9 mouse cellular contexts compared by ENCODE assay signal in genomic region chr13:89384598-89385145, GRCm38 (mm10).
DNase-seq lines count a peak whose midpoint lies in the region; ATAC-seq and TF ChIP-seq lines count a peak whose summit lies in the region.
"Had no signal": no experiment of that assay in that cellular context is flagged by ENCODE, and none has a peak within 500 bp of the region (broad histone marks: within the 10 kb centered on the region; RNA-seq: fewer than 3 reads in every experiment).

No protein-coding gene starts in this region.

- WGBS in neural tube, embryonic 13.5 days: 69% methylated on average over 11 of the region's 11 CpGs
- 73% methylated on average over 11 of the region's 11 CpGs for WGBS in neural tube, embryonic 15.5 days
- WGBS in embryonic facial prominence, embryonic 14.5 days: 67% methylated on average over 11 of the region's 11 CpGs
- WGBS in midbrain, embryonic 15.5 days: 84% methylated on average over 11 of the region's 11 CpGs

- no peak overlapping the region for H3K27ac ChIP-seq in gastrocnemius, adult 2 months
- no peak overlapping the region for H3K27ac ChIP-seq in neural tube, embryonic 13.5 days (replicated peaks)
- H3K27ac ChIP-seq in neural tube, embryonic 15.5 days (replicated peaks): no peak overlapping the region
- H3K27ac ChIP-seq in embryonic facial prominence, embryonic 14.5 days (replicated peaks; ENCODE audit: low read depth, low read length): no peak overlapping the region
- no peak overlapping the region for H3K27ac ChIP-seq in midbrain, embryonic 15.5 days

- H3K4me3 ChIP-seq in gastrocnemius, adult 2 months: peak overlapping the region; percentile 13; the same call in 1 of the 2 replicates
- no peak overlapping the region for H3K4me3 ChIP-seq in neural tube, embryonic 13.5 days
- no peak overlapping the region for H3K4me3 ChIP-seq in neural tube, embryonic 15.5 days (replicated peaks)
- no peak overlapping the region for H3K4me3 ChIP-seq in embryonic facial prominence, embryonic 14.5 days (ENCODE audit: low read depth, low read length)
- no peak overlapping the region for H3K4me3 ChIP-seq in midbrain, embryonic 15.5 days

- no peaks in the 10 kb centered on the region for H3K4me1 ChIP-seq in neural tube, embryonic 13.5 days (replicated peaks)
- no peaks in the 10 kb centered on the region for H3K4me1 ChIP-seq in neural tube, embryonic 15.5 days
- no peaks in the 10 kb centered on the region for H3K4me1 ChIP-seq in embryonic facial prominence, embryonic 14.5 days (ENCODE audit: control insufficient read depth, insufficient read depth, low read length)
- H3K4me1 ChIP-seq in midbrain, embryonic 15.5 days: no peaks in the 10 kb centered on the region

- H3K9ac ChIP-seq in neural tube, embryonic 13.5 days: no peak overlapping the region
- no peak overlapping the region for H3K9ac ChIP-seq in neural tube, embryonic 15.5 days (replicated peaks)
- H3K9ac ChIP-seq in embryonic facial prominence, embryonic 14.5 days (ENCODE audit: low read depth, low read length): no peak overlapping the region
- no peak overlapping the region for H3K9ac ChIP-seq in midbrain, embryonic 15.5 days

- peak; percentile 71 for ATAC-seq in neural tube, embryonic 13.5 days (ENCODE audit: low read depth)
- no peak for ATAC-seq in neural tube, embryonic 15.5 days (ENCODE audit: low FRiP score)
- ATAC-seq in embryonic facial prominence, embryonic 14.5 days (ENCODE audit: low read depth): peak; percentile 15; the same call in 1 of the 2 replicates
- ATAC-seq in megakaryocyte, adult 5-6 weeks (ENCODE audit: poor library complexity, severe bottlenecking): peak; percentile 65
- ATAC-seq in midbrain, embryonic 15.5 days (replicated peaks): no peak

- peak; percentile 46 for DNase-seq in gastrocnemius, adult 2 months
- no peak for DNase-seq in gastrocnemius, postnatal 36 days
- DNase-seq in embryonic facial prominence, embryonic 14.5 days (ENCODE audit: low spot score): peak; percentile 59
- DNase-seq in kidney, postnatal 36 days: no peak
- DNase-seq: thymus, postnatal 4 days had no signal

- no peaks in the 10 kb centered on the region for H3K27me3 ChIP-seq in neural tube, embryonic 13.5 days
- no peaks in the 10 kb centered on the region for H3K27me3 ChIP-seq in neural tube, embryonic 15.5 days (replicated peaks)
- H3K27me3 ChIP-seq in embryonic facial prominence, embryonic 14.5 days (replicated peaks; ENCODE audit: control insufficient read depth, insufficient read depth, low read length): no peaks in the 10 kb centered on the region
- no peaks in the 10 kb centered on the region for H3K27me3 ChIP-seq in midbrain, embryonic 15.5 days (replicated peaks)

- intact Hi-C loops in gastrocnemius, adult 2 months (cut with DNase I): no loop called here
- intact Hi-C loops in gastrocnemius, postnatal 36 days (cut with DNase I): no loop called here

- H3K36me3 ChIP-seq in neural tube, embryonic 13.5 days: no peaks in the 10 kb centered on the region
- no peaks in the 10 kb centered on the region for H3K36me3 ChIP-seq in neural tube, embryonic 15.5 days
- H3K36me3 ChIP-seq in embryonic facial prominence, embryonic 14.5 days (ENCODE audit: control insufficient read depth, insufficient read depth, low read length): no peaks in the 10 kb centered on the region
- H3K36me3 ChIP-seq in midbrain, embryonic 15.5 days (replicated peaks): no peaks in the 10 kb centered on the region

- TF ChIP-seq CTCF in gastrocnemius, adult 2 months (IDR thresholded peaks at IDR 0.05): no peak

- H3K9me3 ChIP-seq in neural tube, embryonic 13.5 days: no peaks in the 10 kb centered on the region
- no peaks in the 10 kb centered on the region for H3K9me3 ChIP-seq in neural tube, embryonic 15.5 days (replicated peaks)
- H3K9me3 ChIP-seq in embryonic facial prominence, embryonic 14.5 days (ENCODE audit: control insufficient read depth, low read length): 0 out of 2 replicates have a peak, but pooled peaks cover 4% of the 10 kb centered on the region
- H3K9me3 ChIP-seq in midbrain, embryonic 15.5 days: no peaks in the 10 kb centered on the region

- no peak overlapping the region for H3K4me2 ChIP-seq in neural tube, embryonic 13.5 days
- H3K4me2 ChIP-seq in neural tube, embryonic 15.5 days: no peak overlapping the region
- H3K4me2 ChIP-seq in embryonic facial prominence, embryonic 14.5 days (ENCODE audit: low read depth, low read length): no peak overlapping the region
- no peak overlapping the region for H3K4me2 ChIP-seq in midbrain, embryonic 15.5 days

Comparison
In these comparisons a context has a peak if more than half of its experiments do, and no peak if none do; other contexts are left out.
1. DNase-seq: peak in gastrocnemius, adult 2 months (single experiment) and embryonic facial prominence, embryonic 14.5 days (single experiment); none in gastrocnemius, postnatal 36 days (0 of 2) and kidney, postnatal 36 days (0 of 2).
2. ATAC-seq: peak in neural tube, embryonic 13.5 days (single experiment), embryonic facial prominence, embryonic 14.5 days (single experiment) and megakaryocyte, adult 5-6 weeks (single experiment); none in neural tube, embryonic 15.5 days (single experiment) and midbrain, embryonic 15.5 days (single experiment).